Mouse (Mus musculus): ENCODE results near the gene Aig1.

The Aig1 gene

GRCm38 (mm10) chr10:13849205-13849604, 19.6 kb downstream of the Aig1 start:
- DNase-seq (ENCODE audit: low spot score) = peak; percentile 38

- no peak for DNase-seq (ENCODE audit: low spot score)
Observed at GRCm38 (mm10) chr10:13844864-13845263, 23.9 kb downstream of the Aig1 start.

DNA sequence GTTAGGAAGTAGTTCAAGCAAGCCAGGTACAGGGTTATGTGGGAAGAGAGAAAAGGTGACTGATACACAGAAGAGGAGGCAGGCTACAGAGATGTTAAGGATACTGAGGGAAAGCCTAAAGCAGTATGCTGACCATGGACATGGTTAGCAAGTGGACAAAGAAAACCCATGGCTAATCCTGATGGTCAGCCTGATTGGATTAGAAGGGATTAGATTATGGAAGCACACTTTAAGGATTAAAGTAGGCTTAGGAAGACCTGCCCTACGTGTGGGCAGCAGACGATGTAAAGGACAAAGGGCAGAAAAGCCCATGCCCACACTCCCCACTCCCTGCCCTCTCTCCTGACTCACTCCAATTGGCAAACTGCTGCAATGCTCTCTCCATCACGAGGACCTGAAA, 25.0 kb downstream of the Aig1 start:
- no peak for DNase-seq (ENCODE audit: low spot score)

GRCm38 (mm10) chr10:13842855-13843254, 25.9 kb downstream of the Aig1 start:
- DNase-seq (ENCODE audit: low spot score) = no peak

DNA sequence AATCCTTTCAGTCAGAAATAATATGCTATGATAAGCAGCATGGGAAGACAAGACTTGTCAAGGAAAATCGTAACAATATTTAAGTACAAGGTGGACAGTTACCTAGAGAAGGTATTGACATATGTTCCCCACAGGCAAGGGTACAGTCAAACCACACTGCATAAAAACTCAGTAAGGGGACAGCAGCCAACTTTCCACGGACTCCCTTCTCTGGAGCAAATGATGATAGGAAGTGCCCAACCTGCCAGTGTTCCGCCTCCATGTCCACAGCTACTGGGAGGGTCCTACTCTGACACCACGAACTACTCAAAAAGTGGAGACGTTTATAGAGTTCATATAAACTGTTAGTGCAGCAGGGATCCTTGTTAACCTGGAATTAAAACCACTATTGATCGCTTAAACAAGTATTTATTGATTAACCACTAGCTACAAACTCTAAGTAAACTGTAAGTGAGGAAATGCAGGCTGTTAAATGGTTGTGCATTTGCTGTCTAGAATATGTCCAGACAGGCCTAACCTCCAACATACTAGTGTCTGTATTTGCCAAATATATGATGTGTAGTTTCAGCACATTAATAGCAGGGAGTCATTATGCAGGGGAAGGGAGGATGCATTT, 30.2 kb downstream of the Aig1 start:
- no peak for DNase-seq (ENCODE audit: low spot score)

DNA sequence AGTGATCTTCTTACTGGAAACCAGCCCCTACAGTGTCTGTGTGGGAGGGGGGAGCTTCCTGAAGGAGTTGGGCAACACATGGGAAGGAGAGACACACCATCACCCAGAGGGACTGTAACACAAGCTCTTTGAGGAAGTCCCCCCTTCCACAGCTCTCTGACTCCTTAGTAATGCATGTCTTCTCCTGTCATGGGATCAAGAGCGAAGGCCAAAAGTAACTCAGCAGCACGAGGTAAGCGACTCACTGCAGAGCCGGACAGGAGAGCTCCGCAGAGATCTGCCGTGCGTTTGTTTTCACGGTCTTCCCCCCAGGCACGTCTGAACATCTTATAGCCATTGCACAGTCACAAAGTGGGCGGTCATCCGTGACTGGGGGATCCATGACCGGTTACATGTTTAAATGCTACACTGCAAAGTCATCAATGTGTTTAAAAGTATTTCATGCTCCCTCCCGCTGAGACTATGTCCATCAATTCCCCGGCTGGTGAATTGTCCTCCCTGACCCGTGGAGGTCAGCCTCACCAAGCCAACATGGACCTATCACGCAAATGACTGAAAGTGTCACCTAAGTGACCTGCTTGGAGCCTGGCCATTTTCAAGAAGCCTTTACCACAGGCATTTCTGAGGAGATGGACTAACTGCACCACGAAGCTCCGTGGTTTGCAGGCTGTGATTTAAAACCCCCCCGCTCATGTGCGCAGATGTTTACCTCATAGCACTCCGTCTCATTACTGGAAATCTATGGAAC, 30.9 kb downstream of the Aig1 start:
- peak; percentile 14 for DNase-seq (ENCODE audit: low spot score)

DNA sequence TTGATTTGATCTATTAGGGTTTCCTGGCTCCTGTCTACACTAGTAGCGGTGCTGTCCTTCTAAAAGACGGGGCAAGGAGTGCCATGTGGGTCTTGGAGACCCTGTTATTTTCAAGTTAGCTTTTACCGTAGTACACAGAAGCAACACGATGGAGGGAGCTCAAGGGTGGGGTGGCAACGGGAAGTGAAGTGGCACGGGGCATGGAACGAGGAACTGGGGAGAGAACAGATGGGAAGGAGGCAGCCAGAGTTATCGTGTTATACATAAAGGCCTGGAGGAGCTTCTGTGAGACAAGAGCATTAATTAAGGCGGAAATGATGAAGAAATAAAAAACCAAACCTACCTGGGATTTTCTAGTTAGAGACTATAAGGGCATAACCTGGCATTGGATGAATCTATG, 31.8 kb downstream of the Aig1 start:
- no peak for DNase-seq (ENCODE audit: low spot score)

DNA sequence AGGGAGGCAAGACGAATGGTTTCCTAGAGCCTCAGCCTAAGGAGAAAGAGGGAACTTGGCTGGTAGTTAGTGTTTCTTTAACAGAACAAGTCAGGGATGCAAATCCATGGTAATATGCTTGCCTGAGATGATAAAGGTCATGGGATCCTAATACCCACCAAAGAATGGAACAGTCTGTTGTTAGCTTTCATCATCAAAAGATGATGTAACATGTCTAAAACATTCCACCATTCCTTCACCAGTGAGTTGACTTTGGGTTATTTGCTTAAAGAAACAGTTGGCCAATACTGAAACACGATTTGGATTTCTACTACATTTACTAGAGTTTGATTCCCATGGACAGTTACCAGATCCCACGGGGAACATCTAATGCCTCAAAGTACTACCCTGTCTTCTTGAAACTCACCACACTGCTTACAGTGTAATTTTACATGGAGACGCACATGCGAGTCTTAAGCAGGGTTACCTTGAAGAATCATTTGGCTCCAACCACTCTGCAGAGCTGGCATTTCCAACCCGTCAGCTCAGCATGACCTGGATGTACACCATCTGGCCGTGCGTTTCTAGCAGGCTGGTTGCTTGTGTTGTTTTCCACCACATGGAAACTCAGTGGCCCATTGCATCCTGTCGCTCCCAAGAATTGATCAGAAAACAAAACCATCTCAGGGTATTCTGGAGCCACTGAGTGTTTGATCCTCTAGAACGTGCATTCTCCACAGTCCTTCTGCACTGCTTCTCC, 32.9 kb downstream of the Aig1 start:
- DNase-seq (ENCODE audit: low spot score) = no peak

- DNase-seq (ENCODE audit: low spot score) = no peak
Observed at GRCm38 (mm10) chr10:13834056-13834455, 34.7 kb downstream of the Aig1 start.

GRCm38 (mm10) chr10:13833066-13833566, 35.7 kb downstream of the Aig1 start:
- DNase-seq (ENCODE audit: low spot score) = no peak

- DNase-seq (ENCODE audit: low spot score) = no peak
Observed at GRCm38 (mm10) chr10:13832546-13833033, 36.2 kb downstream of the Aig1 start.

GRCm38 (mm10) chr10:13827150-13827549, 41.6 kb downstream of the Aig1 start:
- DNase-seq (ENCODE audit: low spot score) = no peak

DNA sequence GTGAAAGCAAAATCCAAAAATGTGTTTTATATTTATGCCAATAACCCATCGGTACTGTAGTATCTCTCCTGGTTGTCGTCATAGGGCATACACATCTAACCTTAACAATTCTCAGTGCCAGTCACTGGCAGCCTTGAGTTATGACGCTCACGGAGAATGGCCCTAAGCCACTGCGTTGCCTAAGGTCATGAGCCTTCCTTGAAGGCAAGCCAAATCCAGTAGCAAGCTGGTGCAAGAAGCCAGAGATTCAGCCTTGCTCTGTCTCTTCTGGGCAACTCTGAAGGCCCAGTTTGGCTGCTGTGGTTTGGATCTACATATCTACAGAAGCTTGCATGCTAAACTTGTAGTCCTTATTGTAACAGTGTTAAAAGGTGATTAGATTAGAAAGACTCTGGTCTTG, 55.2 kb downstream of the Aig1 start:
- DNase-seq (ENCODE audit: low spot score) = no peak

DNA sequence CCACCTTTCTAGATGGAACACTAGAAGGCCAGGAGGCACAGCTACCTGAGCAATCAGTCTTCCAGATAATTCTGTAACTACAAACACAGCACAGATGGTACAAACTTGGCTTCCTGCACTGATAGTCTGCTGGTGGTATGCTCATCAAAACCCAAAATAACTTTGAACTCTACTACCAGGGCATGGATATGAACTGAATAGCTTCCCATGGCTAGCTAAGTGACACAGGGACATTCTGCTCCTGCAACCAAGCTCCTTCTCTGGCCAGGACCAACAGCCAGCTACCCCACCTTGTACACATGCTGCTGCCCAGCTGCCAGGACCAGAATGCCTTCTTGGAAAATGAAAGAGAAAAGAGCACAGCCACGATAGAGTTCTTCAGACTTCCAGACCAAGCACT, 60.5 kb downstream of the Aig1 start:
- no peak for DNase-seq (ENCODE audit: low spot score)

DNA sequence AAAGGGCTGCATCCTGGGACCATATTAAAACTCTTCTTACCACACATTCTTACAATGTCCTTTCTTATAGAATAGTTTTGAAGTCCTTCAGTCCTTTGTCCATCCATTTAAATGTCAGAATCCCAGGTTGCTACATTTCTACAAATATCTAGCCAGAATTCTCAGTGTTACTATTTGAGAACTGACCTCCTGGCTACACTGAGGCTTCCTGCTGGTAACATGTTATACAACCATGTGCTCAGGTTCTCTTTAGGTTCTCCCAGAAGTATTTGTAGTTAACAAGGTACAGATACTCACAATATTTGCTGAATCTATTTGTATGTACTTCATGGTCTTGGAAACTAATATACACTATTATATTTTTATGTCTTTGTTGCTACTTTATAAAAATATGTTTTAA, 62.0 kb downstream of the Aig1 start:
- no peak for DNase-seq (ENCODE audit: low spot score)

DNA sequence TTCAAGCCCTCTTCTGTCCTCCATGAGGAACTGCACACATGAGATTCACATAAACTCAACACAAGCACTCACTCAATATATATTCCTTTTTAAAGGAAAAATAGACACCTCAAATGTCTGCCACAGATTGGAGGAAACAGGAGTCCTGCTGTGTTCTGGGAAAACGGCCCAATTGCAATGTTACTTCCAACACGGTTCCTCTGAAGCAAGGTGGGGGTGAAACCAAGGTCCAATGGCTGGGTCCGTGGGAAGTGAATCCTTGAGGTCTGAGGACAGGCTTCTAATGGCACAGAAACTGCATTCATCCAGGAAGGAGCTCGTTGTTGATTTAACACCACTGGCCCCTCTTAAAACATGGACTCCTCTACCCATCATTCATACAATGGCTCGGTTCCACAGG, 67.5 kb downstream of the Aig1 start:
- no peak for DNase-seq (ENCODE audit: low spot score)

- DNase-seq (ENCODE audit: low spot score) = no peak
Observed at GRCm38 (mm10) chr10:13793458-13793857, 75.3 kb downstream of the Aig1 start.

GRCm38 (mm10) chr10:13792788-13793187, 76.0 kb downstream of the Aig1 start:
- no peak for DNase-seq (ENCODE audit: low spot score)

GRCm38 (mm10) chr10:13789604-13790003, 79.2 kb downstream of the Aig1 start:
- no peak for DNase-seq (ENCODE audit: low spot score)

GRCm38 (mm10) chr10:13788057-13788456, 80.7 kb downstream of the Aig1 start:
- DNase-seq (ENCODE audit: low spot score) = no peak

DNA sequence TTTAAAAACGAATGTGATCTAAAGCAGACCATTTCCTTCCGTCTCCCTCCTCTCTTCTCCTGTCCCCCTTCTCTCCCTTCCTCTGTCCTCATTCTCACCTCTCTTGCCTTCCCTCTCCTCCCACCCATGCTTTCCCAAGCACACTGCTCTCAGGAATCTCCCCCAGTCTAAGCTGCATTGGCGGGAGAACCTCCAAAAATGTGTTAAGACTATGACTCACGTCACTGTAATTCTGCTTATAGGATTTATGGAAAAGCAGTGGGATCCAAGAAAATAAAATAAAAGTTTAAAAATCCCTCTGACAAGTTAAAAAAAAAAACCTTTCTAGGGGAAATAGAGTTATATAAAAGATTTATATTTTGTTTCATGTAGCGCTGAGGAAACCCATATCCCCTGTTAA, 86.0 kb downstream of the Aig1 start:
- no peak for DNase-seq (ENCODE audit: low spot score)

- DNase-seq (ENCODE audit: low spot score) = no peak
Observed at GRCm38 (mm10) chr10:13782235-13782757, 86.5 kb downstream of the Aig1 start.

DNA sequence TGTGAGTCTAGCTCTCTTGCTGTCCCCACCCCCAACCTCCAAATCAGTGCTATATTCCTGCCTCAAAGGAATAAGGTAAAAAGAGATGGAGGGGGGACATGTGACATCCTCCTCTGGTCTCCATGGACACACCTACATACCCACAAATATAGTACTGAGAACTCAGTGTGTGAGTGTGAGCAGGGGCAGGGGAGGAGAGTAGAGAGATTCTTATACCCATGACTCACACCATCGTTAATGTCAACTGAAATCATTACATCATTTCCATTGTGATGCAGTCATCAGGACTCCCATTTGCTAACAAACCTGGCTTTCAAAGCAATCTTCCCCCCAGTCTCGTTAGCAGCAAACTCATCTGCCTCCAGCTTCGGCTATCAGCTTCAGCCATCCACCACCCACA, 92.8 kb downstream of the Aig1 start:
- no peak for DNase-seq (ENCODE audit: low spot score)
